Mouse (Mus musculus): ENCODE measurements at regions not wholly inside any gene's neighbourhood (a gene's known extent, or its start where the extent isn't known, plus 50 kb on each side); places are given as distances from the start of the nearest gene placed in this dataset.

DNA sequence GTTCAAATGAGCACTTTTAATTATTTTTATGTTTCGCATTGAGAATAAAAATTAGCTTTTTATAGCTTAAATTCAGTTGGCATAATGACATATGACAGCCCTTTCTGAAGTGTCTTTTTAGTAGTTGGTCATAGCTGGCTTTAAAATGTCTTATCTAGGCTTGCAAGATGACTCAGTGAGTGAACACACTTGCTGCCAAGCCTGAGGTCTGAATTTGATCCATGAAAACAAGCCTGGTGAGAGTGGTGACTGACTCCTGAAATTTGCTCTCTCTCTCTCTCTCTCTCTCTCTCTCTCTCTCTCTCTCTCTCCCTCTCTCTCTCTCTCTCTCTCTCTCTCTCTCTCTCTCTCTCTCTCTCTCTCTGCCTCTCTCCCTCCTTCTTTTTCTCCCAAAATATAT lies 372.8 kb upstream of the Sash1 start:
- TF ChIP-seq POLR2A (IDR thresholded peaks at IDR 0.05; ENCODE audit: borderline replicate concordance, control insufficient read depth, low read depth, low read length) (no peak), CTCF (IDR thresholded peaks at IDR 0.05; ENCODE audit: control insufficient read depth, insufficient read depth, low read length) (no peak)

All from bone marrow, adult 2 months (tissue).